Mouse (Mus musculus) forebrain, embryonic 13.5 days (tissue): Measurements from ENCODE around the gene Ubiad1. TPM values are rescaled to one million over a fixed set of nuclear protein-coding genes. Genes with fewer than 3 reads are reported as not detected.

Experiments used
- ATAC-seq: fragments of 200-750 bp; cut with Nextera tagmentation; 2 replicates; pipeline ENCODE4 v1.8.0; 2017
- H3K27ac ChIP-seq: fragments of 300-500 bp; sonication (generic); 2 replicates; pipeline ENCODE4 v1.5.1; 2015; ENCODE audit warnings: inconsistent platforms, mild to moderate bottlenecking, moderate library complexity
- H3K27me3 ChIP-seq: fragments of 300-500 bp; sonication (generic); 2 replicates; pipeline ENCODE4 v1.6.1; 2015; ENCODE audit warnings: mild to moderate bottlenecking, inconsistent platforms
- H3K36me3 ChIP-seq: fragments of 300-500 bp; sonication (generic); 2 replicates; pipeline ENCODE4 v1.6.1; 2015; ENCODE audit warnings: mild to moderate bottlenecking, inconsistent platforms; ENCODE audit not compliant: poor library complexity, severe bottlenecking
- H3K4me1 ChIP-seq: fragments of 300-500 bp; sonication (generic); 2 replicates; pipeline ENCODE4 v1.6.1; 2015; ENCODE audit warnings: inconsistent platforms
- H3K4me2 ChIP-seq: fragments of 300-500 bp; sonication (generic); 2 replicates; pipeline ENCODE4 v1.6.1; 2015; ENCODE audit warnings: inconsistent platforms, mild to moderate bottlenecking, moderate library complexity
- H3K4me3 ChIP-seq: fragments of 300-500 bp; sonication (generic); 2 replicates; pipeline ENCODE4 v1.5.1; 2015; ENCODE audit warnings: mild to moderate bottlenecking, inconsistent platforms
- H3K9ac ChIP-seq: fragments of 300-500 bp; sonication (generic); 2 replicates; pipeline ENCODE4 v1.6.1; 2015; ENCODE audit warnings: mild to moderate bottlenecking, inconsistent platforms
- H3K9me3 ChIP-seq: fragments of 300-500 bp; sonication (generic); replicated peaks from 2 replicates; pipeline ENCODE4 v1.6.1; 2016; ENCODE audit warnings: inconsistent platforms
- WGBS: fragments of 180-500 bp; shearing (Covaris S2); methylation state at CpG from one replicate; pipeline ENCODE4 v1.1.7; 2015; 5-methylcytosine and 5-hydroxymethylcytosine counted together
- polyA plus RNA-seq: library from polyadenylated mRNA; unstranded; fragments of >200 nt; fragmentation: Nextera tagmentation; extraction: Ambion mirVana; gene quantifications from 2 replicates; pipeline ENCODE4 v1.2.1, GENCODE M21; 2015

Gene Ubiad1
- polyA plus RNA-seq, 1 experiment from 2014 or later, result 17.3 TPM

GRCm38 (mm10) chr4:148428544-148428943 lies 16.0 kb downstream of the Ubiad1 start:
- no peaks in the 10 kb centered on the region for H3K27me3 ChIP-seq
- no peak overlapping the region for H3K9ac ChIP-seq
- no peak overlapping the region for H3K4me2 ChIP-seq
- H3K27ac ChIP-seq, result no peak overlapping the region
- H3K4me3 ChIP-seq, result no peak overlapping the region
- peaks cover 9% of the 10 kb centered on the region; the same call in 1 of the 2 replicates for H3K36me3 ChIP-seq
- 89% methylated on average over 5 of the region's 5 CpGs for WGBS
- no peaks in the 10 kb centered on the region for H3K9me3 ChIP-seq
- no peak for ATAC-seq
- no peaks in the 10 kb centered on the region; the same call in 1 of the 2 replicates for H3K4me1 ChIP-seq

DNA sequence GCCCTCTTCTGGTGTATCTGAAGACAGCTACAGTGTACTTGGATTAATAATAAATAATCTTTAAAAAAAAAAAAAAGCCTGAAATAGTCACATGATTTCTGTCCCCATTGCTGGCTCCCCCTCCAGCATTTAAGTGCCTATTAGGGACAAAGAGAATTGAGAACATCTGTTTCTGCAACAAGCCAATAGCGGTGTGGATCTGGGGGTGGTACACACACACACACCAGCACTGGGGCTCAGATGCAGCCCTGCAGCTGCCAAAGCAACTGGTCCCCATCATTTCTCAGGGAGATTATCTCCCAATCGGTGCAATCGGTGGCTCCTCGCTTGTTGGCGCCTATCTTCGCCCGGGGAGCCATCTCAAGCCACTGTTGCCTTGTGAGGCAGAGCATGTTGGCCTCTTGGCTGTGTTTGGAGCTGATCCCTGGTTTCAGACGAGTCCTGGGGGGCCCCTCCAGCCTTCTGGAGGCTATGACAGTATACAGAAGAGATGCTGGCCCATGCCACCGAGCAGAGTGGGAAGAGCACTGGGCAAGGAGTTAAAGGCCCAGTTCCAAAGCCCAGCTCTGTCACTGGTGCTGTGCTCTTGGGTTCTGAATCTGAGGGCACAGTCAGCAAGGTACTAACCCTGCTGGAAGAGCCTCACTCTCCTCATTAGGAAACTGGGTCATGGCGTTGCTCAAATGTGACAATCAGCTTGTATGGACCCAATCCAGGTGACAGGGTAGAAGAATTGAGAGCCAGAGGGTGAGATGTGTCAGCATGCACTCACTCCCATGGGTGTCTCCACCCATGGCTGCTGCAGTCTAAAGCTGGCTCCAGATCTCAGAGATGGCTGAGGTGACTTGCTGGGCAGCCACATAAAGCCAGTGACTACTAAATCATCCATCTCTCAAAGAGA lies 17.4 kb downstream of the Ubiad1 start:
- H3K9ac ChIP-seq, result no peak overlapping the region
- H3K4me1 ChIP-seq, result no peaks in the 10 kb centered on the region; the same call in 1 of the 2 replicates
- H3K27ac ChIP-seq, result no peak overlapping the region
- 80% methylated on average over 10 of the region's 10 CpGs for WGBS
- ATAC-seq, result peak; percentile 41; the same call in 1 of the 2 replicates
- H3K9me3 ChIP-seq, result no peaks in the 10 kb centered on the region
- H3K27me3 ChIP-seq, result no peaks in the 10 kb centered on the region
- H3K4me2 ChIP-seq, result no peak overlapping the region
- 0 out of 2 replicates have a peak, but pooled peaks cover 7% of the 10 kb centered on the region for H3K36me3 ChIP-seq
- no peak overlapping the region for H3K4me3 ChIP-seq

- Histone ChIP-seq H3K36me3 (no peaks in the 10 kb centered on the region), H3K27me3 (peaks cover 15% of the 10 kb centered on the region), H3K27ac (no peak overlapping the region), H3K9me3 (no peaks in the 10 kb centered on the region), H3K4me2 (no peak overlapping the region), H3K4me3 (no peak overlapping the region), H3K9ac (peak overlapping the region; percentile 38), H3K4me1 (peaks cover 21% of the 10 kb centered on the region)
- ATAC-seq, result no peak
- WGBS, result 36% methylated on average over 6 of the region's 6 CpGs
Measured at GRCm38 (mm10) chr4:148417559-148417958, 27.0 kb downstream of the Ubiad1 start.

GRCm38 (mm10) chr4:148417074-148417526 lies 27.5 kb downstream of the Ubiad1 start:
- H3K36me3 ChIP-seq, result no peaks in the 10 kb centered on the region
- H3K9ac ChIP-seq, result peak overlapping the region; percentile 12; the same call in 1 of the 2 replicates
- H3K9me3 ChIP-seq, result no peaks in the 10 kb centered on the region
- H3K27me3 ChIP-seq, result peaks cover 15% of the 10 kb centered on the region
- H3K4me2 ChIP-seq, result no peak overlapping the region
- 28% methylated on average over 11 of the region's 11 CpGs for WGBS
- ATAC-seq, result peak; percentile 16; the same call in 1 of the 2 replicates
- peaks cover 21% of the 10 kb centered on the region for H3K4me1 ChIP-seq
- H3K27ac ChIP-seq, result no peak overlapping the region
- no peak overlapping the region for H3K4me3 ChIP-seq

- Histone ChIP-seq H3K27me3 (peaks cover 15% of the 10 kb centered on the region), H3K36me3 (no peaks in the 10 kb centered on the region), H3K27ac (no peak overlapping the region), H3K4me2 (peak overlapping the region; percentile 16; the same call in 1 of the 2 replicates), H3K9me3 (no peaks in the 10 kb centered on the region), H3K4me1 (peaks cover 21% of the 10 kb centered on the region), H3K9ac (0 out of 2 replicates have a peak overlapping the region, but pooled peaks have one; percentile 5), H3K4me3 (no peak overlapping the region)
- ATAC-seq, result peak; percentile 53; the same call in 1 of the 2 replicates
- 13% methylated on average over 16 of the region's 16 CpGs for WGBS
Measured at GRCm38 (mm10) chr4:148415575-148415974, 29.0 kb downstream of the Ubiad1 start.

GRCm38 (mm10) chr4:148408256-148408975 lies 36.2 kb downstream of the Ubiad1 start:
- Histone ChIP-seq H3K9me3 (no peaks in the 10 kb centered on the region), H3K4me3 (no peak overlapping the region), H3K27ac (no peak overlapping the region), H3K36me3 (no peaks in the 10 kb centered on the region), H3K9ac (no peak overlapping the region; the same call in 1 of the 2 replicates), H3K4me2 (no peak overlapping the region), H3K4me1 (peaks cover 17% of the 10 kb centered on the region), H3K27me3 (peaks cover 47% of the 10 kb centered on the region)
- 70% methylated on average over 10 of the region's 10 CpGs for WGBS
- ATAC-seq, result no peak

GRCm38 (mm10) chr4:148405255-148405788 lies 39.2 kb downstream of the Ubiad1 start:
- H3K4me2 ChIP-seq, result no peak overlapping the region; the same call in 1 of the 2 replicates
- H3K36me3 ChIP-seq, result no peaks in the 10 kb centered on the region
- 23% methylated on average over 13 of the region's 13 CpGs for WGBS
- H3K27ac ChIP-seq, result no peak overlapping the region
- H3K4me1 ChIP-seq, result peaks cover 17% of the 10 kb centered on the region
- H3K9me3 ChIP-seq, result no peaks in the 10 kb centered on the region
- no peak for ATAC-seq
- H3K9ac ChIP-seq, result no peak overlapping the region
- H3K27me3 ChIP-seq, result peaks cover 61% of the 10 kb centered on the region
- no peak overlapping the region for H3K4me3 ChIP-seq

GRCm38 (mm10) chr4:148404748-148405147 lies 39.8 kb downstream of the Ubiad1 start:
- Histone ChIP-seq H3K4me1 (peaks cover 17% of the 10 kb centered on the region), H3K27me3 (peaks cover 61% of the 10 kb centered on the region), H3K27ac (no peak overlapping the region), H3K4me2 (no peak overlapping the region; the same call in 1 of the 2 replicates), H3K4me3 (no peak overlapping the region), H3K9me3 (no peaks in the 10 kb centered on the region), H3K36me3 (no peaks in the 10 kb centered on the region), H3K9ac (no peak overlapping the region)
- no peak for ATAC-seq
- 10% methylated on average over 11 of the region's 11 CpGs for WGBS

DNA sequence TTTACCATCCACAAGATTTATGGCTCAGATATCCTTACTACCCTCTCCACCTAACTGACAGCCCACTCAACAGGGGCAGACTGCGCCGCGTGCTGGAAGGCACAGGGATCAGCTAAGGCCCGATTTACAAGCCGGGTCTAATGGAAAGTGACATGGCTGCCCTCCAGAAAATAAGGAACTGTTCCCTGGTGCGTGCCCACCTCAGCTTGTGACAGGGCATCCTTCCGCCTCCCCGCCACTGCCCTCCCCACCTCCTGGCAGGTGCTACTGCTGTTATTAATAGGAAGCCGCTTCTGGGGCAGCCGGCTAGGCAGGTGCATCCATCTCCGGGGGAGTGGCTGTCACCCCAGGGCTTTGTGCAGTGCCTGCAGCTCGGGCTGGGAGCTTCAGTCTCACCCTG lies 41.2 kb downstream of the Ubiad1 start:
- H3K9me3 ChIP-seq, result no peaks in the 10 kb centered on the region
- no peak overlapping the region for H3K9ac ChIP-seq
- H3K27me3 ChIP-seq, result peaks cover 56% of the 10 kb centered on the region
- H3K4me1 ChIP-seq, result peaks cover 27% of the 10 kb centered on the region
- no peak overlapping the region for H3K27ac ChIP-seq
- H3K4me3 ChIP-seq, result no peak overlapping the region
- H3K36me3 ChIP-seq, result no peaks in the 10 kb centered on the region
- ATAC-seq, result no peak
- H3K4me2 ChIP-seq, result no peak overlapping the region
- 15% methylated on average over 12 of the region's 12 CpGs for WGBS

GRCm38 (mm10) chr4:148399437-148400094 lies 45.0 kb downstream of the Ubiad1 start:
- peaks cover 26% of the 10 kb centered on the region for H3K27me3 ChIP-seq
- no peak overlapping the region for H3K4me2 ChIP-seq
- H3K9ac ChIP-seq, result no peak overlapping the region
- no peaks in the 10 kb centered on the region for H3K36me3 ChIP-seq
- H3K9me3 ChIP-seq, result no peaks in the 10 kb centered on the region
- ATAC-seq, result no peak
- WGBS, result 64% methylated on average over 9 of the region's 9 CpGs
- no peak overlapping the region for H3K4me3 ChIP-seq
- peaks cover 24% of the 10 kb centered on the region for H3K4me1 ChIP-seq
- peak overlapping the region; percentile 35 for H3K27ac ChIP-seq

GRCm38 (mm10) chr4:148397531-148398287 lies 46.9 kb downstream of the Ubiad1 start:
- WGBS, result 73% methylated on average over 18 of the region's 18 CpGs
- no peaks in the 10 kb centered on the region for H3K36me3 ChIP-seq
- H3K4me2 ChIP-seq, result no peak overlapping the region
- no peaks in the 10 kb centered on the region for H3K9me3 ChIP-seq
- no peak overlapping the region for H3K4me3 ChIP-seq
- ATAC-seq, result peak; percentile 29; the same call in 1 of the 2 replicates
- no peak overlapping the region for H3K9ac ChIP-seq
- H3K4me1 ChIP-seq, result peaks cover 19% of the 10 kb centered on the region; the same call in 1 of the 2 replicates
- no peak overlapping the region for H3K27ac ChIP-seq
- peaks cover 7% of the 10 kb centered on the region; the same call in 1 of the 2 replicates for H3K27me3 ChIP-seq
